Mouse (Mus musculus) heart, postnatal 25 days (tissue): Measurements from ENCODE around the gene Gstz1. TPM values are rescaled to one million over a fixed set of nuclear protein-coding genes. Genes with fewer than 3 reads are reported as not detected.

Source experiments
- DNase-seq: peaks from one replicate; pipeline ENCODE4 v3.0.0; 2022; ENCODE audit warnings: low spot score
- intact Hi-C: fragments of 180-260 bp; cut with DNase I; formaldehyde crosslinking; loops from one replicate; pipeline ENCODE4 v1.15.1; 2025
- total RNA-seq, 2 experiments: library from RNA; stranded (reverse); gene quantifications; 2 replicates each; pipeline ENCODE4 v1.2.3; 2021

Gene Gstz1
- total RNA-seq, result 10 to 100 TPM; 46.4 to 47.0 TPM

- DNase-seq, result peak; percentile 76
- intact Hi-C loops, result loop anchor here (2.0 kb wide), 1 partner anchor 120 kb away; the partner anchor contains the start of genes Ahsa1 and Vipas39
These were observed at the start of gene Gstz1 for GRCm38 (mm10) chr12:87146966-87147365. Gstz1 (plus strand) TSS chr12:87147165.

GRCm38 (mm10) chr12:87100331-87100730 lies 46.6 kb upstream of the Gstz1 start:
- no peak for DNase-seq
- intact Hi-C loops, result no loop called here

GRCm38 (mm10) chr12:87102165-87102631 lies 44.8 kb upstream of the Gstz1 start, which contains the start of gene Ngb:
Ngb (minus strand) TSS chr12:87102539.
- intact Hi-C loops, result no loop called here
- DNase-seq, result no peak

GRCm38 (mm10) chr12:87103471-87103870 lies 43.5 kb upstream of the Gstz1 start:
- intact Hi-C loops, result no loop called here
- DNase-seq, result no peak

GRCm38 (mm10) chr12:87104796-87105195 lies 42.2 kb upstream of the Gstz1 start:
- no peak for DNase-seq
- intact Hi-C loops, result no loop called here

GRCm38 (mm10) chr12:87107357-87107977 lies 39.5 kb upstream of the Gstz1 start:
- DNase-seq, result no peak
- intact Hi-C loops, result no loop called here

GRCm38 (mm10) chr12:87121918-87122589 lies 24.9 kb upstream of the Gstz1 start:
- intact Hi-C loops, result no loop called here

GRCm38 (mm10) chr12:87127256-87127655 lies 19.7 kb upstream of the Gstz1 start:
- intact Hi-C loops, result no loop called here
- no peak for DNase-seq

More at GRCm38 (mm10) chr12:87121918-87122589, 24.9 kb upstream of the Gstz1 start:
- no peak for DNase-seq

GRCm38 (mm10) chr12:87130224-87130623 lies 16.7 kb upstream of the Gstz1 start:
- intact Hi-C loops, result loop anchor here (5.0 kb wide), 1 partner anchor 207 kb away; no protein-coding TSS in a partner anchor
- DNase-seq, result no peak

- intact Hi-C loops, result loop anchor here (5.0 kb wide), 1 partner anchor 206 kb away; no protein-coding TSS in a partner anchor
These were observed 15.8 kb upstream of the Gstz1 start for GRCm38 (mm10) chr12:87131181-87131580.

GRCm38 (mm10) chr12:87131619-87132018 lies 15.3 kb upstream of the Gstz1 start:
- intact Hi-C loops, result loop anchor here (5.0 kb wide), 1 partner anchor 206 kb away; no protein-coding TSS in a partner anchor
- no peak for DNase-seq

More at GRCm38 (mm10) chr12:87131181-87131580, 15.8 kb upstream of the Gstz1 start:
- DNase-seq, result no peak

- DNase-seq, result no peak
- intact Hi-C loops, result loop anchor here (5.0 kb wide), 1 partner anchor 205 kb away; no protein-coding TSS in a partner anchor
These were observed 14.8 kb upstream of the Gstz1 start for GRCm38 (mm10) chr12:87132210-87132609.

GRCm38 (mm10) chr12:87132784-87133183 lies 14.2 kb upstream of the Gstz1 start:
- intact Hi-C loops, result loop anchor here (5.0 kb wide), 1 partner anchor 205 kb away; no protein-coding TSS in a partner anchor
- no peak for DNase-seq

GRCm38 (mm10) chr12:87137439-87138341 lies 9.3 kb upstream of the Gstz1 start:
- intact Hi-C loops, result no loop called here
- no peak for DNase-seq

- DNase-seq, result no peak
- intact Hi-C loops, result no loop called here
These were observed 8.6 kb upstream of the Gstz1 start for GRCm38 (mm10) chr12:87138342-87138701.

GRCm38 (mm10) chr12:87138768-87139167 lies 8.2 kb upstream of the Gstz1 start:
- intact Hi-C loops, result no loop called here
- DNase-seq, result no peak

GRCm38 (mm10) chr12:87142156-87142555 lies 4.8 kb upstream of the Gstz1 start:
- intact Hi-C loops, result no loop called here
- no peak for DNase-seq

- intact Hi-C loops, result loop anchor here (2.0 kb wide), 1 partner anchor 119 kb away; the partner anchor contains the start of genes Ahsa1 and Vipas39
- DNase-seq, result peak; percentile 95
These were observed 577 bp downstream of the Gstz1 start, which contains the start of gene Pomt2 for GRCm38 (mm10) chr12:87147395-87148089. Pomt2 (minus strand) TSS chr12:87147968.

GRCm38 (mm10) chr12:87148136-87148535 lies 1.2 kb downstream of the Gstz1 start:
- no peak for DNase-seq
- intact Hi-C loops, result no loop called here
